Mouse (Mus musculus): ENCODE results near the gene Rrp36.

DNA sequence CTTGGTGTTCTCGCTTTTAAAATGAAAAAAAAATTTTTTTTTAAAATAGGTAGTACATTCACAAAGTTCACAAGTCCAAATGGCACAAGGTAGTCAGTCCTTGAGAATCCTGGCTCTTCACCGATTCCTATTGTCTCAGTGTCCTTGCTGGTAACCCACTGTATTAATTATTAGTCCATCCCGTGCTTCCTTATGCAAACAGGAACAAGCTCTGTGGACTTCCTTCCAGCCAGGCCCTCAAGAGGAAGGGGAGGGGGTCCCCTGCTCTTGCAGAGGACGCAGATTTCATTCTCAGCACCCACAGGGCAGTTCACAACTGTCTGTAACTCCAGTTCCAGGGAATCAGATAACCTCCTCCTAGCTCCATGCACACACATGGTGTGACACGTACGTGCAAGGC lies 18.1 kb downstream of the Rrp36 start:
- TF ChIP-seq CTCF (IDR thresholded peaks at IDR 0.05; ENCODE audit: extremely low read depth, insufficient read depth, low read length) (no peak), POLR2A (IDR thresholded peaks at IDR 0.05; ENCODE audit: extremely low read depth, insufficient read depth, low read length) (no peak)
